Mouse (Mus musculus) heart, embryonic 10.5 days (tissue): ENCODE measurements around the gene Creb3l1. TPM values are rescaled to one million over a fixed set of nuclear protein-coding genes. Genes with fewer than 3 reads are reported as not detected.
A peak's percentile ranks its signal among the peaks of the same experiment; 100 is the strongest.

Experiments used
- DNase-seq: peaks from one replicate; pipeline ENCODE4 v3.0.0-alpha.2; 2017; ENCODE audit warnings: low spot score
- H3K27ac ChIP-seq: fragments of 300-500 bp; sonication (generic); 2 replicates; pipeline ENCODE4 v1.5.1; 2016; ENCODE audit warnings: mild to moderate bottlenecking
- H3K27me3 ChIP-seq: fragments of 300-500 bp; sonication (generic); 2 replicates; pipeline ENCODE4 v1.6.1; 2016; ENCODE audit warnings: mild to moderate bottlenecking; ENCODE audit not compliant: poor library complexity, insufficient read depth, severe bottlenecking
- H3K36me3 ChIP-seq: fragments of 300-500 bp; sonication (generic); 2 replicates; pipeline ENCODE4 v1.6.1; 2016; ENCODE audit warnings: mild to moderate bottlenecking, moderate library complexity
- H3K4me1 ChIP-seq: fragments of 300-500 bp; sonication (generic); 2 replicates; pipeline ENCODE4 v1.6.1; 2016; ENCODE audit warnings: mild to moderate bottlenecking
- H3K4me3 ChIP-seq: fragments of 300-500 bp; sonication (generic); 2 replicates; pipeline ENCODE4 v1.5.1; 2016; ENCODE audit warnings: mild to moderate bottlenecking, moderate library complexity
- H3K9me3 ChIP-seq: fragments of 300-500 bp; sonication (generic); 2 replicates; pipeline ENCODE4 v1.6.1; 2016; ENCODE audit warnings: mild to moderate bottlenecking, moderate library complexity
- WGBS: fragments of 180-500 bp; shearing (Covaris S2); methylation state at CpG from one replicate; pipeline ENCODE4 v1.1.7; 2016; 5-methylcytosine and 5-hydroxymethylcytosine counted together
- polyA plus RNA-seq: library from polyadenylated mRNA; unstranded; fragments of >200 nt; fragmentation: Nextera tagmentation; extraction: Ambion mirVana; gene quantifications from 2 replicates; pipeline ENCODE4 v1.2.1, GENCODE M21; 2016

Creb3l1 gene
- polyA plus RNA-seq = 7.2 and 8.6 TPM in 2 replicates

DNA sequence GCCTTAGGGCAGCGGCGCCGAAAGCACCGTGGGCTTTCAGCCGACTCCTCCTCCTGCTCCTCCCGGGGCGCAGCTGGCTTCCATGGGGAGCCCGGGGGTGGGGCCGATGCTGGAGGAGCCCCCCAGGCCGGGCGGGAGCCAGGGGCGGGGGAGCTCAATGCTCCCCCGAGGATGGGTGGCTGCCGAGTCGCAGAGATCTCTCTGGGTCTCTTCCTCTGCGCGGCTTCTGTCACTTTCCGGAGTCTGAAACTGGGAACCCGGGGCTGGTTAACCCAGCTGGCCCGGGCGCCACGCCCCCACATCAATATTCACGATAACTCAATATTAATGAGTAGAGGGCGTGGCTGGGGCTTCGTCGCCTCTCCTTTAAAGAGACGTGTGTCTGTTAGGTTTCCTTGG is at the start of gene Creb3l1:
Gene Creb3l1, minus strand, starts transcription at position 229 of the 399 bp plus-strand sequence.
- H3K27me3 ChIP-seq = peaks cover 34% of the 10 kb centered on the region

DNA sequence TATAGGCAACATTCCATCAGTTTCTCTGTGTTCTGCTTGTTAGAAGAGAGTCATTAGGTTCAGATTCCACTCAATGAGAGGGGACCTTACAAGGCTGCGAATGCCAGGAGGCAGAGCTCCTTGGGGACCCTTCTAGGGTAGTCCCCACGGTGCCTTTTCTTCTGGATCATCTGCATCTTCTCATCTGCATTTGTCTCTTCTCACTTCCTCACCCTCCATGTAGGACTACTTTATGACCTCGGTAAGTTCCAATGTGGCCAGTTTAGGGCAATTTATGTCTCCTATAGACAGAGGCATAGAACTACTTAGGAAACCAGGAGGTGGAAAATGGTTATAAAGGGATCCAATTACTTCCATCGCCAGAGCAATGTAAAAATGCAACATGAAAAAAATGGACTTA is 46.8 kb upstream of the Creb3l1 start:
- Histone ChIP-seq H3K4me1 (no peaks in the 10 kb centered on the region), H3K27ac (no peak overlapping the region), H3K27me3 (no peaks in the 10 kb centered on the region), H3K36me3 (no peaks in the 10 kb centered on the region), H3K4me3 (no peak overlapping the region), H3K9me3 (no peaks in the 10 kb centered on the region)
- DNase-seq = no peak
- 74% methylated on average over 4 of the region's 4 CpGs for WGBS

More for the DNA sequence above, at the start of gene Creb3l1:
- peak; percentile 81 for DNase-seq
- Histone ChIP-seq H3K36me3 (no peaks in the 10 kb centered on the region), H3K4me1 (peaks cover 70% of the 10 kb centered on the region), H3K9me3 (no peaks in the 10 kb centered on the region), H3K27ac (peak within 1 kb of the TSS; percentile 87), H3K4me3 (peak within 1 kb of the TSS; percentile 91)
- WGBS = 0% methylated on average over 25 of the region's 27 CpGs

DNA sequence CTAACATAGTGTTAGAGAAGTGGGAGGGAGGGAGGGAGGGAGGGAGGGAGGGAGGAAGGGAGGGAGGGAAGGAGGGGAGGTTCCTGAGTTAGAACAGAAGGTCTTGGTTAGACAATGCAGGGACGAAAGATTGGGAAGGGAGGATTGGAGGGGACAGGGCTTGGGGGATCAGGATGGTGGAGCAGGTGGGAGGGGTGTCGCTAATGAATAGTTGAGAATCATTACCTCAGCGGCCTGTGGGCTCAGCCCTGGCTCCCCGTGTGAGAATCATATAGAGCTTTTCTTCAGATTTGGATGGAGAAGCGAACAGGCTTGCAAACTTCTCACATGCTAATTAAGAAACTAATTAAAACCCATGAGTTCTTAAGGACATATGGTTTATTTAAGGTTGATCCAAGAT is 45.3 kb upstream of the Creb3l1 start:
- Histone ChIP-seq H3K36me3 (no peaks in the 10 kb centered on the region), H3K27me3 (no peaks in the 10 kb centered on the region), H3K27ac (no peak overlapping the region), H3K4me1 (no peaks in the 10 kb centered on the region), H3K4me3 (no peak overlapping the region), H3K9me3 (no peaks in the 10 kb centered on the region)
- DNase-seq = no peak
- WGBS = 72% methylated on average over 5 of the region's 5 CpGs

DNA sequence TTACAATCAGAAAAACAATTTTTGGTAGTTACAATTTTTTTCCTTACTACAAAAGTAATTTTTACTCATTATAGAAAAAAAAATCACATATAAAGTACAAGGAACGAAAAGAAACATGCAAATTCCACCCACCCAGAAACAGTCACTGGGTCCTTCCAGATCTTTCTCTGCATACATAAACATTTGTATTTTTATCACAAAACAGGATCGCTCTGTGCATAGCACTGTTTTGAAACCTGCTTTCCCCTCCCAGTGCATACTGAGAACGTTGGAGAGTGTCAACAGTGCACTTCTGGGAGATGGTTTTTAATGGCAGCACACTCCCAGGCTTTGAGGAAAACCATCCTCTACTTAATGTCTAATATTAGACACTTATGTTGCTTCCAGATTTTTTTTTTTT is 43.3 kb upstream of the Creb3l1 start:
- Histone ChIP-seq H3K27ac (no peak overlapping the region), H3K9me3 (no peaks in the 10 kb centered on the region), H3K36me3 (no peaks in the 10 kb centered on the region), H3K4me3 (no peak overlapping the region), H3K27me3 (no peaks in the 10 kb centered on the region), H3K4me1 (no peaks in the 10 kb centered on the region)
- WGBS = 63% methylated on average over 3 of the region's 3 CpGs
- DNase-seq = no peak

DNA sequence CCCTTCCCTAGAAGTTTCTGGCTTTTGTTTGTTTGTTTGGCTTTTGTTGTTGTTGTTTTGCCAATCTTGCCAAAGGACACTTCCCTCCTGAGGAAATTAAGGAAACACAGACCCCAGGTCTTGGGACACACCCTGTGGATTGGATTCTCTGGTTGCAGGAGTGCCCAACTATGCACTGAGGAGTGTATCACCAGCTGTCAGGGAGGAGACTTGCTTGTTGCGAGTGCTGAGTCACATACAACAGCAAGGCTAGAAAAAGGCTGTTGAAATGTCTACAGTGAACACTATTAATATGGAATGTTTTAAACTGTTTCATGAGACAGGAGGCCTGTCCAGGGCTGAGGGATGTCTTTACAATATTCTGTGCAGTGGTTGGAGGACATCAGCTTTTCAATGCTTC is 42.6 kb upstream of the Creb3l1 start:
- Histone ChIP-seq H3K4me1 (no peaks in the 10 kb centered on the region), H3K27me3 (0 out of 2 replicates have a peak, but pooled peaks cover 2% of the 10 kb centered on the region), H3K27ac (no peak overlapping the region), H3K36me3 (no peaks in the 10 kb centered on the region), H3K4me3 (no peak overlapping the region), H3K9me3 (no peaks in the 10 kb centered on the region)
- DNase-seq = no peak
- WGBS = 61% methylated on average over 1 of the region's 1 CpGs

DNA sequence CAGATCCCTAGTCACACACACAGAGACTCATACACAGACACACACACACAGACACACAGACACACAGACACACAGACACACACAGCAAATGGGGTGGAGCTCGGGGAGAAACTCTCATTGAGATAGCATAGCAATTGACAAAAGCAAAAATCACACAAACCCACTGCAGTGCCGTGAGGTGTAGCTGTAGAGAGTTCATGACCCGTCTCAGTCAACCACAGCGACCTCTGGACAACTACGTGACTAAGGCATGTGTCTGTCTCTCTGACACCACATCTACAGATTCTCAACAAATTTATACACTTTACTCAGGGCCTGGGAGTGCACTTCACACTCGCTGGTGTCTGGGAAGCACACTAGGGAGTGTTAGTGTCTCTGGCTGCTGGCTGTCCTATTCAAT is 41.6 kb upstream of the Creb3l1 start:
- Histone ChIP-seq H3K27ac (no peak overlapping the region), H3K4me3 (no peak overlapping the region), H3K27me3 (peaks cover 11% of the 10 kb centered on the region; the same call in 1 of the 2 replicates), H3K4me1 (no peaks in the 10 kb centered on the region), H3K9me3 (no peaks in the 10 kb centered on the region), H3K36me3 (no peaks in the 10 kb centered on the region)
- 64% methylated on average over 6 of the region's 6 CpGs for WGBS
- DNase-seq = no peak

DNA sequence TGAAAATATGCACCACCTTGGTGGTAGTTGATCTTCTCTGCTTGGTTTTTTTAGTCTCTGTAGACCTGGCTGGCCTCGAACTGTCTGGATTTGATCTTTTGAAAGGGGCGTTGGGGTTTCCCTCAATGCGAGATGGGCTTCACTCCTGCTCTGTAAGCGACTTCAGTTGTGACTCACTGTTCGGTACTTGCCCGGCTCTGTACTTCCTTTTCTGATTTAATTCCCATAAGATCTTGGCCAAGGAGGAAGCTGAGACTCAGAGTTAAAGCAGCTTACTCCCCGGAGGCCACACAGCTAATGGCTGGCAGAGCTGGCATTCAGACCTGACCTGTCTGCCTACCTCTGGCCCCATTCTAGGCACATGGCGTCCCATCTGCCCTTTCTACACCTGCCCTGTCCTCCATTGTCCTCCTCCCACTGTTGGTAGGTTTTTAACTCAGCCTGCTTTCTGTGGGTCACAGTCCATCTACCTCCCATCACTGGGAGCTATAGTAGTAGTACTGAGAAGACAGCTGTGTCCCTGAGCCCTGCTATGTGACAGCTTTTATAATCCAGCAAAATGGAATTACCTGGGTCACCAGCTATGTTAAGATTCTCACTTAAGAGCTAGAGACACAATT is 41.1 kb upstream of the Creb3l1 start:
- H3K27me3 ChIP-seq = peaks cover 17% of the 10 kb centered on the region
- no peaks in the 10 kb centered on the region for H3K4me1 ChIP-seq
- DNase-seq = no peak
- H3K4me3 ChIP-seq = no peak overlapping the region
- no peaks in the 10 kb centered on the region for H3K9me3 ChIP-seq
- H3K27ac ChIP-seq = no peak overlapping the region
- 81% methylated on average over 8 of the region's 8 CpGs for WGBS
- no peaks in the 10 kb centered on the region for H3K36me3 ChIP-seq

DNA sequence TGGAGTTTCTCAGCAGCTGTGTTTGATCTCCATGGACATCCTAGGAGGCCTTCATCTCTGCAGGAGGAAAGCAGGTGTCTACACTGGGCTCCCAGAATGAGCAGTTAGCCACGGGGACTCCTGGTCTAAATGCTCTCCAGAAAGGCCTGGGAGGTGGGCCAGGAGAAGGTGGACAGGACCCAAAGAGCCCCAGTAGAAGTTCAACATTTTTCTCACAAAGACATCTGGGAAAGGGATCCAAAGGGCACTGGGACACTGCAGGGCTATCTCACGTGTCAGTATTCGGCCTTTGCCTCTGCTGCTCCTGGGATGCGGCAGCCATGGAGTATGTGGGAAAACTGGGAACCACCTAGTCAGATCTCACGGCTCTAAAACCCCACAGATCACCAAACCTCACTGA is 38.8 kb upstream of the Creb3l1 start:
- Histone ChIP-seq H3K27me3 (peaks cover 35% of the 10 kb centered on the region), H3K4me1 (peaks cover 17% of the 10 kb centered on the region), H3K27ac (no peak overlapping the region), H3K4me3 (no peak overlapping the region), H3K9me3 (no peaks in the 10 kb centered on the region), H3K36me3 (no peaks in the 10 kb centered on the region)
- 56% methylated on average over 5 of the region's 5 CpGs for WGBS
- DNase-seq = no peak

DNA sequence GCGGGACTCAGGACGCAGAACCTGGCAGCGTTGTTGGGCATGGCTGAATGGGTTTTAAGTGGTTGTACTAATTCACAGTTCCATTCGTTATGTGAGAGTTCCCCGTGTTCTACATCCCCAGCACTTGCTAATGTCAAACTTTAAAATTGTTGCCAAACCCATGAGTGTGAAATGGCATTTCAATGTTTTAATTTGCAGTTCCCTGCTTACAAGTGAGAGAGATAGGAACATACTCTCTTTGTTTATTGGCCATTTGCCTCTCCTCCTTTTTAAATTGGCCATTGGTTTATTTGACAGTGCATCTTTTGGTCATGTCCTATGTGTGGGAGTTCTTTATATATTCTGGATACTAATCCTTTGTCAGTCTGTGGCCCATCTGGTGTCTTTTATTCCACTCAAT is 37.0 kb upstream of the Creb3l1 start:
- Histone ChIP-seq H3K36me3 (no peaks in the 10 kb centered on the region), H3K27me3 (peaks cover 47% of the 10 kb centered on the region), H3K4me1 (peaks cover 17% of the 10 kb centered on the region), H3K4me3 (no peak overlapping the region), H3K9me3 (no peaks in the 10 kb centered on the region), H3K27ac (no peak overlapping the region)
- WGBS = 65% methylated on average over 5 of the region's 5 CpGs
- DNase-seq = no peak

DNA sequence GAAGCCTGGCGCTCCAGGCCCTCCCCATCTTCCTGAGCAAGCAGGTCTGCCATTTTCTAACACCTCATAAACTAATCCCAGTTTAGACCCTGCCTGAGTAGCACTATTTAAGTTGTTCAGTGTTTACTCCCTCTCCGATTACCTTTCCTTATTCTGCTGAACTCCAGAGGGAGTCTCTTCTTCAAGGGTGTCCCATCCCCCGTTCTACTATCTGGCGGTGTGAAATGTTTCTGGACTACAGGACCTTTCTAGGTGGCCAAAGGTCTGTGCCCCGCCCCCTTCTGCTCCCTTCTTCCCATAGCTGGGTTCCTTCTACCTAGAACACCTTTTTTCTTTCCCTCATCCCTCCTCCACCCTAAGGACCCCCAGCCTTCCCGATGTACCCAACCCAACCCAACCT is 36.0 kb upstream of the Creb3l1 start:
- no peak for DNase-seq
- Histone ChIP-seq H3K4me3 (peak overlapping the region; percentile 75), H3K36me3 (no peaks in the 10 kb centered on the region), H3K4me1 (peaks cover 27% of the 10 kb centered on the region), H3K9me3 (no peaks in the 10 kb centered on the region), H3K27me3 (peaks cover 47% of the 10 kb centered on the region), H3K27ac (no peak overlapping the region)
- 15% methylated on average over 6 of the region's 6 CpGs for WGBS

DNA sequence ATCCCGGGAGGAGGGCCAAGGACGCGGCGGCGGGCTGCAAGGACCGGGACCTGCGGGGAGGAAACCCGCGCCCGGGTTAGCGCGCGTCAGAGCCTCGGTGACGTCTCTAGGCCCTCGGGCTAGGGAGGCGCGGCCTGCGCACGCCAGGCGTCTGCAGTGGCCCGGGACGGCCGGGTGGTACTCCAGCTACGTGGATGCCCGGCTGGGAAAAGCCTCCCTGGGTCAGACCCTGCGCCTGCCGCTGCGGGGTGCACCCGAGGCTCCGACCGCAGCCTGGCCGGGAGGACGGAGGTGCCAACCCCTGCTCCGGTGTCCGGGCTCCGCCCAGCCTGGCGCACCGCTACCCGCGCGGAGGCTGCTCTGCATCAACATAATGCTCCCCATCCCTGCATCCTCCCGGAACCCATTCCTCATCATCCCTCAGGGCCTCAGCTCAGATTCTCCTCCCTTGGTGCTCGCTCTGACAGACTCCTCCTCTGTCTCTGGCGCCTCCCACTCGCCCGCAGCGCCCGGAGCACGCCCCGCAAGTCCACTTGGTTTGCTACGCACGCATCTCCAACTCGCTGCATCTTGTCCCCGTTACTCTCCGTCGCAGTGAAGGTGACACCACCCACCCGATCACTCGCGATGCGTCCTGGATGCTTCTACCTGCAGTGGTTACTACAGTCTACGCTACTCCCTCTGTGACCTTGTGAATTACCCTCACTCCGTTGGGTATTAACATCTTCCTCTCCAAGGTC is 35.3 kb upstream of the Creb3l1 start:
- H3K4me1 ChIP-seq = peaks cover 27% of the 10 kb centered on the region
- DNase-seq = no peak
- WGBS = under 1% methylated on average over 63 of the region's 63 CpGs
- H3K27ac ChIP-seq = peak overlapping the region; percentile 65; the same call in 1 of the 2 replicates
- H3K36me3 ChIP-seq = no peaks in the 10 kb centered on the region
- H3K27me3 ChIP-seq = peaks cover 51% of the 10 kb centered on the region
- peak overlapping the region; percentile 75 for H3K4me3 ChIP-seq
- H3K9me3 ChIP-seq = no peaks in the 10 kb centered on the region

DNA sequence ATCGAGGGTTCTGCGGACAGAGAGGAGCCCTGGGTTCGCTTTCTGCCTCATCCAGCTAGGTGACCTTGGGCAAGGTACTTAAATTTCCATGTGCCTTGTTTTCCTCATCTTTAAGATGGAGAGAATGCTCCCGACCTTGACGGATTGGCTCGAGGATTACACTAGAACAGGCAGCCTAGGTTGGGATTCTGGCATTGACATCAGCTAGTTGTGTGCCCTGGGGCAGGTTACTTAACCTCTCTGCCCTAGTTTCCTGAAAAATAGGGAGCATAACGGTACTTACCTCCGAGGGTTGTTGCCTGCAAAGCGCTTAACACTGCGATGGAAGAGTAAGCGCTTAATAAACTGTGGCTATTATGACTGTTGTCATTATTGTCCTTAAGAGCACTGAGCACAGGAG is 34.6 kb upstream of the Creb3l1 start:
- 5% methylated on average over 11 of the region's 11 CpGs for WGBS
- H3K27me3 ChIP-seq = peaks cover 58% of the 10 kb centered on the region
- H3K4me1 ChIP-seq = peaks cover 27% of the 10 kb centered on the region

DNA sequence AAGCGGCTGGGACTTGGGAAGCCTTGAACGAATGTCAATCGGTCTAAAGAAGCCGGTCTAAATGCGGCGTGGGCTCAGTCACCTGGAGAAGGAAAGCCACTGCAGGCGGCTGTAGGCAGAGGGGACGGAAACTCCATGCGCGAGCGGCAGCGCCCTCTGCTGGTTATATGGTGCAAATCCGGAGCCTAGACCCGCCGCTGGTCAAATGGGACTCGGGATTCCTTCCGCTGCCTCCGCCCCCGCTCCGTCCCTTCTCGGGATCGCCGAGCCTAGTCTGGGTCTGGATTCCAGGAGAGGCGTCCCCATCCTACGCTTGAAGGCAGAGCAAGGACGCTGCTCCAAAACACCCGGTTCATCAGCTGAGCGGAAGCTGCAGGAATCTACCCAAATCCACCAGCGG is 34.2 kb upstream of the Creb3l1 start:
- Histone ChIP-seq H3K36me3 (no peaks in the 10 kb centered on the region), H3K4me3 (peak overlapping the region; percentile 75), H3K27me3 (peaks cover 62% of the 10 kb centered on the region), H3K4me1 (peaks cover 27% of the 10 kb centered on the region), H3K9me3 (no peaks in the 10 kb centered on the region), H3K27ac (peak overlapping the region; percentile 44; the same call in 1 of the 2 replicates)
- peak; percentile 94 for DNase-seq
- under 1% methylated on average over 29 of the region's 29 CpGs for WGBS

More for the DNA sequence above, 34.6 kb upstream of the Creb3l1 start:
- no peak for DNase-seq
- peak overlapping the region; percentile 75 for H3K4me3 ChIP-seq
- H3K27ac ChIP-seq = no peak overlapping the region; the same call in 1 of the 2 replicates
- H3K9me3 ChIP-seq = no peaks in the 10 kb centered on the region
- no peaks in the 10 kb centered on the region for H3K36me3 ChIP-seq
